Mouse (Mus musculus): ENCODE data around the gene Camta2. TPM values are rescaled to one million over a fixed set of nuclear protein-coding genes. Genes with fewer than 3 reads are reported as not detected.

The Camta2 gene
- total RNA-seq, 1 experiment = 3.9 TPM

DNA sequence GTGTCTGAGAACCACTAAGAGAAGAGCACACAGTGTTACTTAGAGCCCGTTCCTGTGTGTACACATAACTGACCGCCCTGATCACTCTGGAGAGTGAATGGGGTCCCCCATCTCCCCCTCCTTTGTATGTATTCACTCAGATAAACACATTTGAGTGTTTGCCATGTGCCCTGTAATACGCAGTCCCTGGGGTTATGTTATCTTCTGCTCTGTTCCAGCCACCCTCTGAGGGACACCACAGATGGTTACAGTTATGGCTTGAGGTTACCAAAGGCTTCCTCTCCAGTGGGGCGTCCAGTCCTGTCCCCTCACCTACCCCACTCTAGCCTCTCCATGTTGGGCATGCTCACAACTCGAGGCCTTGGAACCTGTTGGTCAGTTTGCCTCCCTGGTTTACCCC is 39.5 kb upstream of the Camta2 start:
- Histone ChIP-seq H3K36me3 (ENCODE audit: control insufficient read depth, insufficient read depth, low read length, poor library complexity, severe bottlenecking) (peaks cover 44% of the 10 kb centered on the region), H3K4me3 (ENCODE audit: insufficient read depth in 1 of 2, low read depth in 1 of 2, low read length in 2 of 2, poor library complexity in 1 of 2, severe bottlenecking in 1 of 2) (no peak overlapping the region), H3K9ac (ENCODE audit: insufficient read depth, low read depth, low read length, poor library complexity, severe bottlenecking) (no peak overlapping the region), H3K4me1 (ENCODE audit: control insufficient read depth in 2 of 2, insufficient read depth in 2 of 2, low read length in 2 of 2, poor library complexity in 1 of 2) (no peaks in the 10 kb centered on the region), H3K27ac (ENCODE audit: insufficient read depth, low read depth, low read length, poor library complexity, severe bottlenecking) (no peak overlapping the region), H3K9me3 (ENCODE audit: control insufficient read depth, insufficient read depth, low read depth, low read length) (no peaks in the 10 kb centered on the region)
- TF ChIP-seq ZNF384 (IDR thresholded peaks at IDR 0.05; ENCODE audit: low read depth, low read length) (no peak), ZC3H11A (IDR thresholded peaks at IDR 0.05; ENCODE audit: borderline replicate concordance, low read depth, low read length) (no peak), HCFC1 (IDR thresholded peaks at IDR 0.05; ENCODE audit: borderline replicate concordance, insufficient read depth, low read length) (no peak), MAFK (IDR thresholded peaks at IDR 0.05; ENCODE audit: insufficient read depth, low read depth, low read length) (no peak), CHD2 (IDR thresholded peaks at IDR 0.05; ENCODE audit: low read depth, low read length) (no peak)
- DNase-seq (ENCODE audit: low read depth, low spot score) = no peak
- in situ Hi-C loops (cut with MboI; ENCODE audit: low sequenced_read_pairs in 2 of 2, unreplicated experiment in 2 of 2) = no loop called here

GRCm38 (mm10) chr11:70726585-70726984 is 38.7 kb upstream of the Camta2 start:
- no peaks in the 10 kb centered on the region for H3K9me3 ChIP-seq (ENCODE audit: control insufficient read depth, insufficient read depth, low read depth, low read length)
- no peak for DNase-seq (ENCODE audit: low read depth, low spot score)
- H3K27ac ChIP-seq (ENCODE audit: insufficient read depth, low read depth, low read length, poor library complexity, severe bottlenecking) = no peak overlapping the region
- H3K4me3 ChIP-seq (ENCODE audit: insufficient read depth in 1 of 2, low read depth in 1 of 2, low read length in 2 of 2, poor library complexity in 1 of 2, severe bottlenecking in 1 of 2) = no peak overlapping the region; a peak in 1 of 4 replicates
- H3K9ac ChIP-seq (ENCODE audit: insufficient read depth, low read depth, low read length, poor library complexity, severe bottlenecking) = no peak overlapping the region
- peaks cover 46% of the 10 kb centered on the region for H3K36me3 ChIP-seq (ENCODE audit: control insufficient read depth, insufficient read depth, low read length, poor library complexity, severe bottlenecking)
- no peak for TF ChIP-seq CHD2 (IDR thresholded peaks at IDR 0.05; ENCODE audit: low read depth, low read length)
- no peak for TF ChIP-seq ZC3H11A (IDR thresholded peaks at IDR 0.05; ENCODE audit: borderline replicate concordance, low read depth, low read length)
- TF ChIP-seq MAFK (IDR thresholded peaks at IDR 0.05; ENCODE audit: insufficient read depth, low read depth, low read length) = no peak
- no peak for TF ChIP-seq HCFC1 (IDR thresholded peaks at IDR 0.05; ENCODE audit: borderline replicate concordance, insufficient read depth, low read length)
- TF ChIP-seq ZNF384 (IDR thresholded peaks at IDR 0.05; ENCODE audit: low read depth, low read length) = no peak
- in situ Hi-C loops (cut with MboI; ENCODE audit: low sequenced_read_pairs in 2 of 2, unreplicated experiment in 2 of 2) = no loop called here
- no peaks in the 10 kb centered on the region for H3K4me1 ChIP-seq (ENCODE audit: control insufficient read depth in 2 of 2, insufficient read depth in 2 of 2, low read length in 2 of 2, poor library complexity in 1 of 2)

GRCm38 (mm10) chr11:70724706-70725105 is 36.8 kb upstream of the Camta2 start:
- DNase-seq (ENCODE audit: low read depth, low spot score) = no peak
- H3K36me3 ChIP-seq (ENCODE audit: control insufficient read depth, insufficient read depth, low read length, poor library complexity, severe bottlenecking) = peaks cover 54% of the 10 kb centered on the region

GRCm38 (mm10) chr11:70721072-70721471 is 33.2 kb upstream of the Camta2 start:
- in situ Hi-C loops (cut with MboI; ENCODE audit: low sequenced_read_pairs in 2 of 2, unreplicated experiment in 2 of 2) = no loop called here
- TF ChIP-seq ZC3H11A (IDR thresholded peaks at IDR 0.05; ENCODE audit: borderline replicate concordance, low read depth, low read length) (no peak), MAFK (IDR thresholded peaks at IDR 0.05; ENCODE audit: insufficient read depth, low read depth, low read length) (no peak), ZNF384 (IDR thresholded peaks at IDR 0.05; ENCODE audit: low read depth, low read length) (no peak), HCFC1 (IDR thresholded peaks at IDR 0.05; ENCODE audit: borderline replicate concordance, insufficient read depth, low read length) (no peak)
- no peak overlapping the region for H3K4me3 ChIP-seq (ENCODE audit: insufficient read depth in 1 of 2, low read depth in 1 of 2, low read length in 2 of 2, poor library complexity in 1 of 2, severe bottlenecking in 1 of 2)

More at GRCm38 (mm10) chr11:70724706-70725105, 36.8 kb upstream of the Camta2 start:
- Histone ChIP-seq H3K9ac (ENCODE audit: insufficient read depth, low read depth, low read length, poor library complexity, severe bottlenecking) (no peak overlapping the region), H3K4me1 (ENCODE audit: control insufficient read depth in 2 of 2, insufficient read depth in 2 of 2, low read length in 2 of 2, poor library complexity in 1 of 2) (no peaks in the 10 kb centered on the region), H3K27ac (ENCODE audit: insufficient read depth, low read depth, low read length, poor library complexity, severe bottlenecking) (no peak overlapping the region), H3K4me3 (ENCODE audit: insufficient read depth in 1 of 2, low read depth in 1 of 2, low read length in 2 of 2, poor library complexity in 1 of 2, severe bottlenecking in 1 of 2) (no peak overlapping the region), H3K9me3 (ENCODE audit: control insufficient read depth, insufficient read depth, low read depth, low read length) (no peaks in the 10 kb centered on the region)
- TF ChIP-seq ZNF384 (IDR thresholded peaks at IDR 0.05; ENCODE audit: low read depth, low read length) = no peak
- no peak for TF ChIP-seq HCFC1 (IDR thresholded peaks at IDR 0.05; ENCODE audit: borderline replicate concordance, insufficient read depth, low read length)
- TF ChIP-seq CHD2 (IDR thresholded peaks at IDR 0.05; ENCODE audit: low read depth, low read length) = no peak
- no peak for TF ChIP-seq ZC3H11A (IDR thresholded peaks at IDR 0.05; ENCODE audit: borderline replicate concordance, low read depth, low read length)
- no peak for TF ChIP-seq MAFK (IDR thresholded peaks at IDR 0.05; ENCODE audit: insufficient read depth, low read depth, low read length)
- in situ Hi-C loops (cut with MboI; ENCODE audit: low sequenced_read_pairs in 2 of 2, unreplicated experiment in 2 of 2) = no loop called here

DNA sequence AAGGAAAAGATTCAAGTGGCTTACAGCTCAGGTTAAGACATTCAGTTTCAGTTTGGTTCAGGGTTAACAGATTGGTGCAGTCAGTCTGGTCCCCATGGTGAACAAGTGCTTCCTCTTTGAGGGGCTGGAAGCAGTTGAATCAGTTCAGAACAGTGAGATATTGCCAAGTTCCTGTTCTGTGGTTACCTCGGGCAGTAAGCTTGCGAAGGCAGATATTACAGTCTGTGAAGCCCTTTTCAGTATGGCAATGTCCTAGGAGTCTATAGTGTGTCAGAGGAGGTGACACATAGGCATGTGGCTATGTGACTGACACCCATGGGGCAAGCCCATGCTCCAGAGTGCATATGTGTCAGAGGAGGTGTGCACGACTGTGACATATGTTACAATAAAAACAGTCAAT is 32.7 kb upstream of the Camta2 start:
- Histone ChIP-seq H3K9ac (ENCODE audit: insufficient read depth, low read depth, low read length, poor library complexity, severe bottlenecking) (no peak overlapping the region), H3K36me3 (ENCODE audit: control insufficient read depth, insufficient read depth, low read length, poor library complexity, severe bottlenecking) (peaks cover 44% of the 10 kb centered on the region), H3K9me3 (ENCODE audit: control insufficient read depth, insufficient read depth, low read depth, low read length) (no peaks in the 10 kb centered on the region), H3K4me1 (ENCODE audit: control insufficient read depth in 2 of 2, insufficient read depth in 2 of 2, low read length in 2 of 2, poor library complexity in 1 of 2) (no peaks in the 10 kb centered on the region), H3K27ac (ENCODE audit: insufficient read depth, low read depth, low read length, poor library complexity, severe bottlenecking) (no peak overlapping the region), H3K4me3 (ENCODE audit: insufficient read depth in 1 of 2, low read depth in 1 of 2, low read length in 2 of 2, poor library complexity in 1 of 2, severe bottlenecking in 1 of 2) (no peak overlapping the region)
- in situ Hi-C loops (cut with MboI; ENCODE audit: low sequenced_read_pairs in 2 of 2, unreplicated experiment in 2 of 2) = no loop called here
- no peak for DNase-seq (ENCODE audit: low read depth, low spot score)
- TF ChIP-seq MAFK (IDR thresholded peaks at IDR 0.05; ENCODE audit: insufficient read depth, low read depth, low read length) (no peak), ZC3H11A (IDR thresholded peaks at IDR 0.05; ENCODE audit: borderline replicate concordance, low read depth, low read length) (no peak), HCFC1 (IDR thresholded peaks at IDR 0.05; ENCODE audit: borderline replicate concordance, insufficient read depth, low read length) (no peak), CHD2 (IDR thresholded peaks at IDR 0.05; ENCODE audit: low read depth, low read length) (no peak), ZNF384 (IDR thresholded peaks at IDR 0.05; ENCODE audit: low read depth, low read length) (no peak)

More at GRCm38 (mm10) chr11:70721072-70721471, 33.2 kb upstream of the Camta2 start:
- no peak for DNase-seq (ENCODE audit: low read depth, low spot score)
- H3K9me3 ChIP-seq (ENCODE audit: control insufficient read depth, insufficient read depth, low read depth, low read length) = no peaks in the 10 kb centered on the region
- H3K4me1 ChIP-seq (ENCODE audit: control insufficient read depth in 2 of 2, insufficient read depth in 2 of 2, low read length in 2 of 2, poor library complexity in 1 of 2) = no peaks in the 10 kb centered on the region
- H3K9ac ChIP-seq (ENCODE audit: insufficient read depth, low read depth, low read length, poor library complexity, severe bottlenecking) = no peak overlapping the region
- H3K27ac ChIP-seq (ENCODE audit: insufficient read depth, low read depth, low read length, poor library complexity, severe bottlenecking) = no peak overlapping the region
- peaks cover 46% of the 10 kb centered on the region for H3K36me3 ChIP-seq (ENCODE audit: control insufficient read depth, insufficient read depth, low read length, poor library complexity, severe bottlenecking)
